Mouse (Mus musculus) left cerebral cortex, postnatal 25 days (tissue): ENCODE measurements around the gene Gm1604a. TPM values are rescaled to one million over a fixed set of nuclear protein-coding genes. Genes with fewer than 3 reads are reported as not detected.
"Not testable (repeated sequence)": the region's sequence is repeated elsewhere in the genome, so short reads cannot be mapped to it uniquely, and the experiment has no call there.

Experiments
- DNase-seq, 2 experiments: peaks; one replicate each; pipeline ENCODE4 v3.0.0; 2022; ENCODE audit warnings: low spot score in 2 of 2, mixed read lengths in 1 of 2
- intact Hi-C: fragments of 180-260 bp; cut with DNase I; formaldehyde crosslinking; loops from one replicate; pipeline ENCODE4 v1.15.1; 2025
- total RNA-seq, 2 experiments: library from RNA; stranded (reverse); gene quantifications; 2 replicates each; pipeline ENCODE4 v1.2.3; 2021

Gm1604a gene
- total RNA-seq, 2 experiments from 2014 or later, result 1.2 to 2.7 TPM

DNA sequence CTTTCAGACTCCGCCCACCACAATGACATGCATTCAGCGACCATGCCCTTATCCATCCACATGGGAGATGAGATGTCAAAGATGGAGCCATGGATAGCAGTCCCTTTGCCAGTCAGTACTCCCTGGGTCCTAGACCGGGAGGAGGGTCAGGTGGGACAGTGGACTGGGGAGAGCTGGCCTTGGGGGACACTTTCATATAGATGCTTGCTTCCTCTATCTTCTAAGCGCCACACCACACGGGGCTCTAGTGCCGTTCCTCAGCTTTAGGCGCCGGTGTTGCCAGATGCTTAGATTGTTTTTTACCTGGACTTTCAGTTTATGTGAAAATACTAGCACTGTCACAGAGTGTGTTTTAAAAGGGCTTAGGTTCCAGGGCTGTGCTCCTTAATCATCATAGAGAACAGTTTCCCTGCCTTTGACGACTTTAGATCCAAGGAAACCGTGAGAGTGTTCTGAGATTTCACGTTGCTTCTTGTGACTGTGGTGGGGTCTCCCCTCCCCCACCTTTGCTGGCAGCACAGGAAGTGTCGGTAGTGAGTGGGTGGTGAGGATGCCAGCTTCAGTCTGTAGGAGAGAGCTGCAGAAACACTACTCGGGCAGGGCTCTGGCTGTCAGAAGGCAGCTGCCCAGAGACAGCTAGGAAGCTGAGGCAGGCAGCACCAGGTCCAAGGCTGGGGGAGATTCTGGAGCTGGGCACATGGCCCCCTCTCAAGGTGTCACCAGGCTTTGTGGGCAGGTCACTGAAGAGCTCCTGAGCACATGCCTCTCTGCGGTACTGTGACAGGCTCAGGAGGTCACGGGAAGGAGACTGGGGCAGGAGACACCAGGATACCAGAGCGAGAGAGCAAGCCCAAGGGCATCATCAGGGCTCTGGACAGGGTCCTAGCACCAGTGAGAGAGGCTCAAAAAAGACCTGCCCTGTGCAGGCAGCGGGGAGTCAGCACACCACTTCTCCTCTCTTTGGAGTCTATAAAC is 8.1 kb downstream of the Gm1604a start:
- DNase-seq, intact Hi-C loops: not testable (repeated sequence)

DNA sequence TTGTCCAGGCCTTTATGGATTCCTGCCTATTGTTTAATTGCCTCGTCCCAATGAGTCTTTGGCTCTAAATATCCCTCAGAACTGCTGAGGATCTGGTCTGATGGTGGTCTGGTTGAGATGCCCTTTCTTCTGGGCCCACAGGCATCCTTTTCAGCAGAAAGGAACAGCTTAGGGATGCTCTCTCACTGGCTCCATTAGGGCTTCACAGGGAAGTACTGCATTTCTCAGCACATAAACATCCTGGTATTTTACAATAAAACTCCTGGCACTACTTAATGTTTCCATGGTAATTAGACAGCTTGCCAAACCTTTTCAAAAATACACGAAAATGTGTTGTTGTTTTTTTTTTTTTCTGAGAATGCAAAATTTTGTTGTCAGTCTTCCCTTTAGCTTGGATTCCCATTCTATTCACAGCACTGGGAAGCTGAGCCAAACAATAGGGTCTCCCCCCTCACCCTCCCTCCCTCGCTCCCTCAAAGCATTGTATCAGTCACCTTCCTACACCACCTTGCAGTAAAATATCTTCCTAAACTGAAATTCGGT is 43.7 kb downstream of the Gm1604a start:
- intact Hi-C loops, DNase-seq: not testable (repeated sequence)

DNA sequence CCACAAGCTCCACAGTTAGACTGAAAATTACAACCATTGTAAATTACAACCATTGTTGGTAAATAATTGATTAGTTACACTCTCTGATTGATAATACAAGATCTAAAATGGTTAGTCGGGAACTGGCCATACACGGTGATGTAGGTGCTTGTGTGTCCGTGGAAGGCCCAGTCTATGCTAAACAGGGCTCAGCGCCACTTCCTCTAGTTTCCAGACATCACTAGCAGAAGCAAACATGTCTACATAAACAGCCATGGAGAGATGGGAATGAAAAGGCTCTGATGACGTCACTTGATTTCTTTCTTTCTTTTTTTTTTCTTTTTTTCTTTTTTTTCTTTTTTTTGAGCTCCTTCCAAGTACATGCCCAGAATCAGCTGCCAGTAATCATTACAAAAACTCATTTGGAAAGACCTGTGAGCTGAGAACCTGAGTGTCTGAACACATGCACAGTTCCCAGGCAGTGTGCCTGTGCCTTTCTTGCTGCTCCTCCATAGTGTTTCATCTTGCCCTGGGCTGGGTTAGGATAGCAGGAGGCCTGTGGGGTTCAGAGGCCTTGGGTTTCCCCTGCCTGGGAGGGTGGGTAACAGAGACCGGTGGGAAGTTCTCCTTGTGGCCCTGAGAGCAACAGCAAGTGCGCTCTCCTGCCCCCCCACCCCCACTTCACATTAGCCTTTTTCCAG is 44.3 kb downstream of the Gm1604a start:
- intact Hi-C loops, DNase-seq: not testable (repeated sequence)

DNA sequence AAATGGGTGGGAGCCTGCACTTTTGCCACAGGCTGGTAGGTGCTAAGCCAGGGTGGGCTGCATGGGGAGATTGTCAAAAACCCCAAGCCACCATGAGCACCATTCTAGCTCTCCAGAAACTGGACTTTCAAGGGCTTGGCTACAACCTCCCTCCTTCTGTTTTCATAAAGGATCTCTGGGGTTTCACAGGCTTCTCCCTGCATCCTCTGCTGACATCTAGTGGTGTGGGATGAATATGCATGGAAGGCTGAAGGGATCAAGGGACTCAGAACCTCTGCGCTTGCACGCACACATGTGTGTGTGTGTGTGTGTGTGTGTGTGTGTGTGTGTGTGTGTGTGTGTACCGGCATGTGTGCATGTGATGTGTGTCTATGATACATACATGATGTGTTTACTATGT is 49.1 kb downstream of the Gm1604a start:
- peak in 1 of 2 experiments; percentile 39 for DNase-seq
- intact Hi-C loops, result not testable (repeated sequence)

DNA sequence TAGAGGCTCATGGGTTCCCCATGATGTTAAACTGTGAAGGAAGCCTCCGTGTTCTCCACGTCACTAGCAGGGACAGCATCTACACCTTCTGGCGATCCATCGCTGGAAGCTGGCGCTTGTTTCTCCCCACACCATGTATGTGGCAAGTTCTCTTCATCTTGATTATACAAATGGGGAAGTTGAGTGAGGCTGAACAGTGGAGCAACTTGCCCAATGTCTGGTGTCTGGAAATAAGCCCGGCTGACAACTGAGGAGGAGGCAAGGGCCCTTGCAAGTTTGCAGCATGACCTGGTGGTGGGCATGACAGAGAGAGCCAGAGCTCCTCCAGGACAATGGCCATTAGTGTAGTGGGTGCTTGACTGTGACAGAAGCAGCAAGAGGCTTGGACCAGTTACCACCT is 50.2 kb downstream of the Gm1604a start:
- DNase-seq, intact Hi-C loops: not testable (repeated sequence)

DNA sequence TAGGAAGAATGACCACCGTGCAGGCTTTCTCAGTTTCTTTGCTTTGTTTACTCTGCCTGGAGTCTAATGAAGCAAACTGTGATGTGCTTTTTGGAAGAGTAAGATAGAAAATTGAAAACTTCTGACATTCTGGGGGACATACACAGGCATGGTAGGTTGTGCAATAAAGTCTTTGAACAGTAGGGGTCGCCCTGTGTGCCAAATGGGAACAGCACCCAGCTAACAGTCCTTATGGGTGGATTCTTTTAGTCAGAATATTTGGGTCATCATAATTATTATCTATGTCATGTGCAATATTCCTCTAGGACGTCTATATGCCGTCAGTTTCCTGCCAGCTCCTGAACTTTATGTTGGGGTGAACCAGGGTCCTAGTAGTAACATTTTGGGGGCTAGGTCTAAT is 54.2 kb downstream of the Gm1604a start:
- DNase-seq, result peak; percentile 69 to 73
- intact Hi-C loops, result not testable (repeated sequence)

DNA sequence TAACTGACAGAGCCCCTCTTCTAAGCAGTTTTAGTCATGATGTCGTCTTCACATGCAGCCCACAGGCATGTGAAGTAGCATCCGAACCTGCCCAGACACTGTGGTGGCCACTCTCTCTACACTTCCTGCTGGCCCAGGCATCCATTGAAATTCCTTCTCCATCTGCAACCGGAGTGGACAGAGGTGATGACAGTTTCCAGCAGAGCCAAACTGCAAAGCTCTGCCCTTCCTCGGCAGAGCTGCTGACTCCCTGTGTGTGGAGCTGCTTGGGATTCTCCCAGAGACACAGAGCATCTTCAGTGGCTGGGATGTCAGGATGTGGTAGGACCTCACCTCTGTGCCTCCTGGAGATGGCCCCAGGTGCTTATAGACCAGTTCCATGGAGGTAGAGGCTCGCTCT is 59.2 kb downstream of the Gm1604a start:
- DNase-seq, intact Hi-C loops: not testable (repeated sequence)

DNA sequence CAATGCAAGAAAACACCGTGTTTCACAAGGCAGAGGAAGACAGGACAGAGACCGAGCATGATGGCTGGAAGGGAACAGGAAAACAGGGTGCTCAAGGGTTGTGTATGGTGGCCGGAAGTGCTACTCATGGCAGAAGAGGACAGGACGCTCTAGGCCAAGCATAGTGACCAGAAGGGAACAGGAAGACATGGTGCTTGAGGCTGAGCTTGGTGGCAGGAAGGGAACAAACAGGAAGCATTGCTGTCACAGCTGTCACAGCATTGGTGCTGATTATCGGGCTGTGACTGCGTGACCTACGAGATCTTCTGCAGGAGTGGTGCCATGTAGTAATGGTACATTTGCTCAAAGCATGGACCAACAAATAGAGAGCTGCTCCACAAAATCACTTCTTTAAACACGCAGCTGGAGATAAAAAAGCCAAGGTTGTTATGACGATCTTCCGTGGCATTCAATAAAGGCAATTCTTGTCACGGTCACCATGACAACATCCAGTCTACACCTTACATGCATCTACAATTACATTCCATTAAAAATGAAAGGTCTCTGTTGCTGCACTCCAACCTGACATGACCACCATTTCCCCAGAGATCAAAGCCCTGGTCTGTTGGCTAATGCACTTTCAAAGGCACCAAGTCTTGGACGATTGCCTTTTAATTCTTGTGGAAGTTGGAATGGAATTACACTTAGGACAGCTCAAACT is 60.3 kb downstream of the Gm1604a start:
- intact Hi-C loops, DNase-seq: not testable (repeated sequence)

DNA sequence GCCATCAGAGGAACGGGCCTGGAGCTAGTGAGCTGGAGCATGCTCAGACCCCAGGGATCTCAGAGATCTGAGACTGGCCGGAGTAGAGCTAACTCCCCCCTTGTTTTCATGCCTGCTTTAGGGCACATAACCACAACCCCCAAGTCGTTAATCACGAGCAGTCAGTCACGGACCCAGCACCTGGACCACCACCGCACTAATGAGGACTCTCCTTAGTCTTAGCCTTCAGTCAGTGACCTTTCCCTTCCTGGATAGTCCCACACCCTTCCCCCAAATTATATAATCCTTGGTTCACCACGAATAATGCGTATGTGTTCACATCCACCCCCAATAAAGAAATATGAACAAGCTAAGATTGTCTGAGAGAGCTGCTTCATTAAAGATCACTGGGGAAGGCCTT is 61.5 kb downstream of the Gm1604a start:
- intact Hi-C loops, DNase-seq: not testable (repeated sequence)

DNA sequence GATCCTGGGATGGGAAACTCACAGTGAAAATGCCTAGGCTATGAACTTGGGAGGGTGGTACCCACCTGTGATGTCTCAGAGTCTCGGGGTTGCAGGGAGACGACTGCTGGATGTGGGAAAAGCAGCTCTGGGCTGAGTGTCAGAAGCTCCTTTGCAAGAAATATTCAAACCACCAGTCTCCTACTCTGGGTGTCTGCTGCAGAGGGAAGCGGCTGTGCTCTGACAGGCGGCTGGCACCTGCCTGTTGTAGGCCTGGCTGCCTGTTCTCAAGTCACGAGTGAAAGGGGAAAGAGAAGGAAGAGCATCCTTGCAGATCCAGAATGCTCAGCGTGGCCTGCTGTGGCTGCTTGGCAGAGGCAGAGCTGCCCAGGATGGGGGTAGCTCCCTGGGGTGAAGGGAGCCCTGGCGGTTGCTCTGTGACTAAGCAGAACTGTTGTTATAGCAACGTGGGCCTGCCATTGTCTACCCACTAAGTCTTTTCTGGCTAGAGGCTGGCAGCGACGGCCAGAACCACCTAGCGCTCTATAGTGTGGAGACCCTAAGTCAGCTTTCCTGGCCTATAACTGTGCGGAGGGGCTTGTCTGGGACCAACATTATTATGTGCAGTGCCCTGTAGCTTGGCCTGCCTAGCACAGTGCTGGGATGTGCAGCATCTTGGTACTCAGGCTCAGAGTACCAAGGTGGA is 72.6 kb downstream of the Gm1604a start:
- intact Hi-C loops, DNase-seq: not testable (repeated sequence)

DNA sequence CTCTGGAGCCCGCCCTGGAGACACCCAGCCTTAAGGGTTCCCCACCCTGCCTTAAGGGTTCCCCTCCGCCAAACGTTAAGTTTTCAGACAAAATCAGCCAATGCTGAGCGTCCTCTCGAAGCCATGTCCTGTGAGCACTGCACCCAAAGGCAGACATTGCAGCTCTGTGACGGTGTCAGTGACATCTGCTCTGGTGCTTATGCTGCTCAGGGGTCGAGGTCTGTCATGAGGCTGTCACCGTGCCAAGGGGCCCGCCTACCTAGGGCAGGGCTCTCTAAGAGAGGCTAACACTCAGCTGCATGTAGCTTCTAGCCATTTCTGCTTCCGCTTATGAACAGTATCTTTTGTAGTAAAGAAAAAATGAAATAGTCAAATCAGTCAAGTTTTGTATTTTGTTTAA is 73.7 kb downstream of the Gm1604a start:
- intact Hi-C loops, DNase-seq: not testable (repeated sequence)

DNA sequence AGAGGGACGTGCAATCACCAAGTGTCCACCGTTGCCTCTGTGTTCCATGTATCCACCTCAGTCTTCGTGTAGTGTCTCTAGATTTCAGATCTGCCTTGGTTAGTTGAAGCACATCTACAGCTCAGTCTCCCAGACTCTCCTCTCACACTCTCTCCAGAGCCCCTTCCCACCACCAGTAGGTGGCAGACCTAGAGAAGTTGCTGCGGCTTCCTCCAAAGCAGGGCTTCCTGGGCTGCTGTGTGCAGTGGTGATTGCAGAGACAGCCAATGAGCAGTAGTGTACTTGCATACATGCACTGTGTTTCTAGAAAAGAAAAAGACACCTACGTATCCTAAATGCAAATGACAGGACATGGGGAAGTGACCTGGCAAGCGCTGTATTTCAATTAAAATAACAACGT is 77.6 kb downstream of the Gm1604a start:
- DNase-seq, intact Hi-C loops: not testable (repeated sequence)

DNA sequence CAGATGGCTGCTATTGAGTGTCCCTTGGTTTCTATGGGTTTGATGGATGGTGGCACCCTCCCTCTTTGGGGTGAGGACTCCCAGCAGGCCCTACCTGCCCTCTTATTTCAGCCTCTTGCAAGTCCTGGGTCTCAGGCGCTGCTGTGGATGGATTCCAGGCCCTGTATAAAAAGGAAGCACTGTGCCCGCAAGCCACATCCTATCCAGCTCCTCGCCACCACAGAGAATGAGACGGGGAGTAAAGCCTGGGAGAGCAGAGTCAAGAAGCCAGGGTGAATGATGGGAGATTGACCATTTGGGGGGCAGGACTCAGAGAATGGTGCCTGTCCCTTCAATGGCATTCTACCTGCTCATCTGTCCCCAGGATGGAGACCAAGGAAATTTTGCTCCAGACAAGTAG is 86.3 kb downstream of the Gm1604a start:
- DNase-seq, intact Hi-C loops: not testable (repeated sequence)

DNA sequence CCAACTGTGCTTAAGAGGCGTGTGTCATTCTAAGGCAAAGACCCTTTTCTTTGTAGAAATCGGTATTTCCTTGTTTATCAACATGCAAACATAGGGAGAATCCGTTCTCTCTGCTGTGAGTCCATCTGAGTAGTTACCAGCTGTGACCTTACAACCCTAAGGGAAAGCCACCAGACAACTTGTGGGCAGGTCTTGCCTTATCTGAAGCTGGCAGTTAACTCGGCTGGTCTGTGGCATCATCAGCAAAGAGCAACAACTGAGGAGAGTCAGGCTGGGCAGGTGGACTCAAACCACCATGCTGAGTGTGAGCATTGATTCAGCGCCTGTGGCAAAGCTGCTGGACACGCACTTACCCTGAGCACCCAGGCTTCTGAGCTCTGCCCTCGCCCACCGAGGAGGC is 90.9 kb downstream of the Gm1604a start:
- DNase-seq, intact Hi-C loops: not testable (repeated sequence)

DNA sequence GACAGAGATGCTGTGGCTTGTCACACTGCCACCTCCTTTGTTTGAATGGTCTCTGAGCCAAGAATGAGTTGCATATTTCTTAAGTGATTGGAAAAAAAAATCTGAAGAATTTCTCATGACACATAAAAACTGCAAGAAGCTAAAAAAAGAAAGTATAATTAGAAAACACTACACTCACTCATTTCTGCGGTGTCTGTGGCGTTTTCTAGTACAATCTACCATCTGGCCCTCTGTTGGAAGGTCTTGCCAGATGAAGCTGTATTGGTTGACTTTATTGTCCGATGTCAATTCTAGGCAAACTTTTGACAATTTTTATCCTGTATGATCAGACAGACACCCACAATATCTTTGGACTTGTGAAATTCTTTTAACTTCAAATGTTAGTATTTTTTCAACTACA is 95.5 kb downstream of the Gm1604a start:
- intact Hi-C loops, result not testable (repeated sequence)
- DNase-seq, result peak; percentile 55 to 81

DNA sequence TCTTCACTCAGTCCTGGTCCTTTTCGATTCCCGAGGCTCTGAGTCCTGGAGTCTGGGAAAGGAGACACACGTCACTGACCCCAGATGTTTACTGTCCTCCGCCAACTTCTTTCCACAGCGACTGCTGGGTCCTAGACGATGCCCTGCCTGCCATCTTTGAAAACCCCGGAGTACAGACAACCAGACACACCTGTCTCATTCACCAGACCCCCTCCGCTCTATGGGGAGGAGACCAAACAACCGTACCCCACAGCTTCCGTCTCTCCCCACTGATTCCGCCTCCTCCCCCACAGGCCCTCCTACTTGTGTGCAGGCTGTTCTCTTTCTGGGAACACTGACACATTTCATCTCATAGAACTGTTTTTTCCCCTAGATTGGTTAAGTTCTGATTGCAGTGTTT is 97.2 kb downstream of the Gm1604a start:
- intact Hi-C loops, DNase-seq: not testable (repeated sequence)

DNA sequence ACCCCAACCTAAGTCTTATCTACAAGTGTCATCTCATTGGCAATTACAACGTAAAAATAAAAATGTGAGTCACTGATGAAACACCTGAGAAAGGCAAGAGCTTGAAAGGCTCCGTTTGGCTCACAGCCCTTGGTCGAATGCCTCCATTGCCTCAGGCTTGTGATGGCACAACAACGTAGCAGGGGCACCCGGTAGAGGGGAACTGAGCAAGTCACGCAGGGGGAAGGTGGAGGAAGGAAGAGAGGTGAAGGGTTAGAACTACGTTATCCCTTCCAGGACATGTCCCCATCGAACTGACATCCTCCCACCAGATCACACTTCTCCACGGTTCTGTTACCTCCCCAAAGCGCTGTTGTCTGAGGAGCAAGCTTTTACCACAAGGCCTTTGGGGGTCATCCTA is 101.1 kb downstream of the Gm1604a start:
- intact Hi-C loops, DNase-seq: not testable (repeated sequence)

DNA sequence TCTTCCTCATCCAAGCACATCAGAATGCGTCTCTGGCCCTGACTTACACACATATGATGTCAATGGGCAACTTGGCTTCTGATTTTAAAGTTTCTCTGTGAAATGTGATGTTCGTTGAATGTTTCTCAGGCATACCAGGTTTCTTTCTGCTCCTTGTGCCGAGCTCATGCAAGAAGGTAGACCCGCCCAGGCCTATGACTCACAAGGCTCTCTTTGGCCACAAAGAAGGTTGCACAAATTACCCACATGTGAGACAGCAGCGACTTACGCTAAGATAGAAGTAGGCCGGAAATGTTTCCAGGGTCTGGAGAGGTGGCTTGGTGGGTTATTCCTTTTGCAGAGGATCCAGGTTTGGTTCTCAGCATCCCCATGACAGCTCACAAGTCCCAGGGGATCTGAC is 108.6 kb downstream of the Gm1604a start:
- intact Hi-C loops, DNase-seq: not testable (repeated sequence)

DNA sequence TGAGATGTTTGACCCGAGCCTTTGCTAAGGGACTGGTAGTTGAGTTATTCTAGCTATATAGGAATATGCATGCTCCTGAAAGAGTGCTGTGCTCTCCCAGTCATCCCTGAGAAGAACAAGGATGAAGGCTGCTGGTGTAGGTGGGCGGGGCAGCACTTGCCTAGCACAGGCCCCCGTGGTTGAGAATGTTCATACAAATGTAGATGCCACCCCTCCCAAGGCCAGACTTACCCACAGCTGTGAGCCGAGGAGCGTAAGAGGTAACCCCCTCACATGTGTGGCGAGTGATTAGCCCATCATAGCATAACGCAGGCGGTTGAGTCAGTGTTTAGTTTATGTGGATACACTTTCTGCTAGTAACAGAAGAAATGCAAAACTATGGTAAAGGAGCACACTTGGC is 109.9 kb downstream of the Gm1604a start:
- intact Hi-C loops, result not testable (repeated sequence)

More for the DNA sequence above, 109.9 kb downstream of the Gm1604a start:
- DNase-seq, result not testable (repeated sequence)
